Comparison of ENCODE assay signal across 7 mouse cellular contexts in the genomic region with DNA sequence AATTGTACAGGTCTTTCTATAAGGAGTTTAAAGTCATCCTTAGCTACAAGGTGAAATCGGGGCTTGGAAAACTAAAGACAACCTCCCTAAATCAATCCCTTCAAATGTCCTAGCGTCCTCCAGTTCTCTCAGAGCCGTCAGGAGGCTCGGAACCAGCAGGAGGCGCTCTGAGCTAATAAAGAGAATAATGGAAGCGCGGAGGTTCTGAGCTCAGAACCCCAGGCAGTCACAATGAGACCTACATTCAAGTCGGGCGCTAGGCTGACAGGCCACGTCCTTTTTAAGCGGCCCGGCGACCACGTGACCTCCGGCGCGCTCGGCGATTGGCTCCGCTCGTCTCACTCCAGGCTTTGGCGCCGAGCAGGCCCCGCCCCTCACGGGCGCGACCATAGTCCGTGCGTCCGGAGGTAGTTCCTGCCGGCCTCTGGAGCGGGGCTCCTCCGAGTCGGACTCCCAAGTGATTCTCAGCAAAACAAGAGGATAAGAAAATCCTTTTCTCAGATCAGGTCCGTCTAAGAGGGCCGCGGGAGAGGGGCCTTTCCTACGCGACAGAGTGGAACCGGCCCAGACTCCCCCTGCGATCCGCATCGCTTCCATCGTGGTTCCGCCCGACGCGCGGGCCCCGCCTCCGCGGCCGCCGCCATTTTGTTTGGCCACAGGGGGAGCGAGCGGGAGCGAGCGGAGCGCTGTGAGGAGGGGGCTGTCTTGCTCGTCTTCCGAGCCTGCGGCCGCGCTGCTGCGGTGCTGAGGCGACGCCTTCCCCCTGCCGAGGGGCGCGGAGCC. TPM values are rescaled to one million over a fixed set of nuclear protein-coding genes. Genes with fewer than 3 reads are reported as not detected.
DNase-seq lines count a peak whose midpoint lies in the region; ATAC-seq lines count a peak whose summit lies in the region.

TSS of gene Smc3 (plus strand) at position 642 of the 783 bp plus-strand sequence.

- H3K9me3 ChIP-seq in embryonic facial prominence, embryonic 12.5 days = no peaks in the 10 kb centered on the region
- H3K9me3 ChIP-seq in limb, embryonic 11.5 days (ENCODE audit: control insufficient read depth, low read length) = no peaks in the 10 kb centered on the region
- H3K9me3 ChIP-seq in midbrain, embryonic 14.5 days (ENCODE audit: control insufficient read depth, low read length) = no peaks in the 10 kb centered on the region

- peak within 1 kb of the TSS; percentile 87 for H3K4me2 ChIP-seq in embryonic facial prominence, embryonic 12.5 days (replicated peaks)
- peak within 1 kb of the TSS; percentile 88 for H3K4me2 ChIP-seq in limb, embryonic 11.5 days (ENCODE audit: low read depth, severe bottlenecking)
- H3K4me2 ChIP-seq in midbrain, embryonic 14.5 days (ENCODE audit: low read length) = peak within 1 kb of the TSS; percentile 91

- ATAC-seq in embryonic facial prominence, embryonic 12.5 days (ENCODE audit: insufficient number of reproducible peaks, insufficient read depth, low FRiP score, low TSS enrichment) = peak; percentile 94
- peak; percentile 99 for ATAC-seq in limb, embryonic 11.5 days (ENCODE audit: insufficient number of reproducible peaks, low FRiP score, low TSS enrichment, low read depth)
- ATAC-seq in midbrain, embryonic 14.5 days (ENCODE audit: low FRiP score, low TSS enrichment) = peak; percentile 97

- WGBS in embryonic facial prominence, embryonic 12.5 days = under 1% methylated on average over 70 of the region's 70 CpGs
- WGBS in limb, embryonic 11.5 days = under 1% methylated on average over 65 of the region's 70 CpGs
- WGBS in midbrain, embryonic 14.5 days = under 1% methylated on average over 64 of the region's 70 CpGs

- H3K27ac ChIP-seq in embryonic facial prominence, embryonic 12.5 days = peak within 1 kb of the TSS; percentile 98
- H3K27ac ChIP-seq in limb, embryonic 11.5 days (replicated peaks; ENCODE audit: low read depth, low read length) = peak within 1 kb of the TSS; percentile 90
- H3K27ac ChIP-seq in midbrain, embryonic 14.5 days (replicated peaks; ENCODE audit: low read depth, low read length) = peak within 1 kb of the TSS; percentile 98

- H3K27me3 ChIP-seq in embryonic facial prominence, embryonic 12.5 days = no peaks in the 10 kb centered on the region
- no peaks in the 10 kb centered on the region for H3K27me3 ChIP-seq in limb, embryonic 11.5 days (ENCODE audit: control insufficient read depth, insufficient read depth, low read length)
- no peaks in the 10 kb centered on the region for H3K27me3 ChIP-seq in midbrain, embryonic 14.5 days (ENCODE audit: control insufficient read depth, insufficient read depth, low read length)

- peaks cover 13% of the 10 kb centered on the region for H3K4me1 ChIP-seq in embryonic facial prominence, embryonic 12.5 days
- H3K4me1 ChIP-seq in limb, embryonic 11.5 days (ENCODE audit: control insufficient read depth, insufficient read depth, low read length) = no peaks in the 10 kb centered on the region
- H3K4me1 ChIP-seq in midbrain, embryonic 14.5 days (ENCODE audit: control insufficient read depth, insufficient read depth, low read length) = peaks cover 12% of the 10 kb centered on the region

- DNase-seq in adrenal gland, postnatal 25 days = peak; percentile 99
- DNase-seq in heart, adult 11 months = peak; percentile 100
- DNase-seq in kidney, adult 18-20 months = peak; percentile 100
- DNase-seq in limb, embryonic 11.5 days (ENCODE audit: low spot score) = peak; percentile 99
- DNase-seq in midbrain, embryonic 14.5 days = peak; percentile 99
- DNase-seq in spleen, adult 18-20 months = peak; percentile 99 to 100

- peak within 1 kb of the TSS; percentile 97 for H3K9ac ChIP-seq in embryonic facial prominence, embryonic 12.5 days
- H3K9ac ChIP-seq in limb, embryonic 11.5 days (ENCODE audit: low read length) = peak within 1 kb of the TSS; percentile 91
- peak within 1 kb of the TSS; percentile 96 for H3K9ac ChIP-seq in midbrain, embryonic 14.5 days (replicated peaks; ENCODE audit: low read length)

- H3K36me3 ChIP-seq in embryonic facial prominence, embryonic 12.5 days = peaks cover 17% of the 10 kb centered on the region
- H3K36me3 ChIP-seq in limb, embryonic 11.5 days (ENCODE audit: control insufficient read depth, insufficient read depth, low read length) = 0 out of 2 replicates have a peak, but pooled peaks cover 2% of the 10 kb centered on the region
- H3K36me3 ChIP-seq in midbrain, embryonic 14.5 days (ENCODE audit: control insufficient read depth, insufficient read depth, low read length) = peaks cover 6% of the 10 kb centered on the region; the same call in 1 of the 2 replicates

- H3K4me3 ChIP-seq in embryonic facial prominence, embryonic 12.5 days = peak within 1 kb of the TSS; percentile 99
- H3K4me3 ChIP-seq in limb, embryonic 11.5 days (ENCODE audit: low read depth, low read length) = peak within 1 kb of the TSS; percentile 98
- H3K4me3 ChIP-seq in midbrain, embryonic 14.5 days (replicated peaks; ENCODE audit: low read depth, low read length) = peak within 1 kb of the TSS; percentile 96

RNA-seq across cellular contexts. Expression of gene Smc3, which starts in this region (rescaled TPM):
- total RNA-seq in adrenal gland, postnatal 25 days (2021) = 39.2 and 43.3 TPM in 2 replicates
- 76.9 and 81.9 TPM in 2 replicates for polyA plus RNA-seq in embryonic facial prominence, embryonic 12.5 days (2016; fragmentation: Nextera tagmentation; extraction: Ambion mirVana)
- 92.8 and 99.7 TPM in 2 replicates for polyA plus RNA-seq in limb, embryonic 11.5 days (2014; fragmentation: Nextera tagmentation; extraction: Ambion mirVana)
- 66.3 and 67.8 TPM in 2 replicates for polyA plus RNA-seq in midbrain, embryonic 14.5 days (2014; fragmentation: Nextera tagmentation; extraction: Ambion mirVana)

Comparison
In these comparisons a context has a peak if more than half of its experiments do, and no peak if none do; other contexts are left out.
1. Peak in every context shown above with its lines: DNase-seq, ATAC-seq, H3K4me3 ChIP-seq and H3K27ac ChIP-seq.